ENCODE assay signal across 1 mouse cellular context in genomic region chrX:12128165-12129083, GRCm38 (mm10).
TF ChIP-seq lines count a peak whose summit lies in the region.

No protein-coding gene starts in this region.

TF ChIP-seq in MEL, 35 proteins besides CTCF, POLR2A, EP300 and RAD21 (continued from another document):
- TF ChIP-seq TAL1 (IDR thresholded peaks at IDR 0.05; ENCODE audit: low read length) (no peak), TCF12 (IDR thresholded peaks at IDR 0.05; ENCODE audit: low read depth, low read length) (peak; percentile 39; the same call in 1 of the 2 replicates), ZMIZ1 (IDR thresholded peaks at IDR 0.05; ENCODE audit: low read depth, low read length) (peak; percentile 74; the same call in 1 of the 2 replicates), NELFE (IDR thresholded peaks at IDR 0.05; ENCODE audit: low read depth, low read length) (peak; percentile 84), SIN3A (IDR thresholded peaks at IDR 0.05; ENCODE audit: low read length) (peak; percentile 69), GABPA (IDR thresholded peaks at IDR 0.05; ENCODE audit: low read depth, low read length) (no peak), MAX (IDR thresholded peaks at IDR 0.05; ENCODE audit: low read length) (peak; percentile 69), MAFK (IDR thresholded peaks at IDR 0.05; ENCODE audit: borderline replicate concordance, low read depth, low read length) (no peak), JUND (IDR thresholded peaks at IDR 0.05; ENCODE audit: low read depth, low read length) (no peak), ETS1 (IDR thresholded peaks at IDR 0.05; ENCODE audit: low read depth, low read length) (peak; percentile 71)
TF ChIP-seq in MEL: peak in this region for 14.
